Mouse (Mus musculus): ENCODE data around the gene Tbx4. TPM values are rescaled to one million over a fixed set of nuclear protein-coding genes. Genes with fewer than 3 reads are reported as not detected.

Tbx4 gene
- total and polyA plus RNA-seq, 3 experiments: 0.12 to 0.64 TPM; not detected in 1

DNA sequence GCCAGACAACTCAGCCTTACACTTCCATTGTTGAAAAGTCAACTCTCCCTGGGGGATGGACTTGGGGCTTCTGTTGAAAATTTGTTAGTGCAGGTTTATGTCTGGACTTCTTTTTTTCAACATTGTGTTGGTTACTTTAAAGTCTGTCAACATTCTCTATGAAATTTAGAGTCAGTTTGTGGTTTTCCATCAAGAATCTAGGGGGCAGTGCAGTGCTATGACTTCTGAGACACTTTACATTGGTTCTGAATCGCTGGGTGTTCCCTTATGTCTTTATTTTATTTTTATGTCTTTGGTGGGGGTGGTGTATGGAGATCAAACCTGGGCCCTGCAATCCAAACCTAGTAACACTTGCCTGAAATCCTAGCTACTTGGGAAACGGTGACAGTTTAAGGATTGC is 63.5 kb downstream of the Tbx4 start:
- no peaks in the 10 kb centered on the region for H3K9me3 ChIP-seq (replicated peaks; ENCODE audit: insufficient read depth, low read length)
- H3K36me3 ChIP-seq (ENCODE audit: control insufficient read depth in 1 of 2, insufficient read depth in 2 of 2, low read length in 2 of 2): peaks cover 0 to 11% of the 10 kb centered on the region in 2 experiments; a peak in 2 of 4 replicates
- no peaks in the 10 kb centered on the region for H3K27me3 ChIP-seq (ENCODE audit: control insufficient read depth in 1 of 2, insufficient read depth in 2 of 2, low read length in 2 of 2)
- no peak overlapping the region for H3K27ac ChIP-seq (ENCODE audit: control insufficient read depth, low read depth, low read length)
- no peak overlapping the region for H3K9ac ChIP-seq (ENCODE audit: control insufficient read depth, low read depth, low read length, poor library complexity, severe bottlenecking)
- no peak for DNase-seq (ENCODE audit: low read depth, low spot score)
- peaks cover 7 to 12% of the 10 kb centered on the region in 2 experiments for H3K4me1 ChIP-seq (ENCODE audit: control insufficient read depth in 1 of 2, insufficient read depth in 2 of 2, low read length in 2 of 2)
- TF ChIP-seq EP300 (IDR thresholded peaks at IDR 0.05; ENCODE audit: low read depth in 1 of 2, low read length in 2 of 2): no peak
- TF ChIP-seq SMC3 (IDR thresholded peaks at IDR 0.05; ENCODE audit: low read depth, low read length): peak; percentile 36
- TF ChIP-seq TBP (IDR thresholded peaks at IDR 0.05; ENCODE audit: low read depth, low read length): no peak
- TF ChIP-seq POLR2A (IDR thresholded peaks at IDR 0.05; ENCODE audit: control insufficient read depth in 1 of 2, insufficient read depth in 1 of 2, low read depth in 1 of 2, low read length in 2 of 2, poor library complexity in 1 of 2): no peak
- no peak for TF ChIP-seq GATA1 (IDR thresholded peaks at IDR 0.05; ENCODE audit: low read depth, low read length)
- TF ChIP-seq UBTF (IDR thresholded peaks at IDR 0.05; ENCODE audit: borderline replicate concordance, insufficient read depth, low read depth, low read length): no peak
- no peak for TF ChIP-seq MEF2A (IDR thresholded peaks at IDR 0.05; ENCODE audit: extremely low read depth, insufficient replicate concordance, low read depth, low read length, poor library complexity, severe bottlenecking)
- TF ChIP-seq TAL1 (IDR thresholded peaks at IDR 0.05; ENCODE audit: low read length): no peak
- no peak for TF ChIP-seq ELF1 (IDR thresholded peaks at IDR 0.05; ENCODE audit: low read depth, low read length)
- no peak for TF ChIP-seq POLR2AphosphoS5 (IDR thresholded peaks at IDR 0.05; ENCODE audit: borderline replicate concordance, low read depth, low read length)
- no peak for TF ChIP-seq BHLHE40 (IDR thresholded peaks at IDR 0.05; ENCODE audit: borderline replicate concordance, low read depth, low read length)
- peak; percentile 27; the same call in 1 of the 2 replicates for TF ChIP-seq ZC3H11A (IDR thresholded peaks at IDR 0.05; ENCODE audit: low read depth, low read length)
- TF ChIP-seq GABPA (IDR thresholded peaks at IDR 0.05; ENCODE audit: low read depth, low read length): no peak
- TF ChIP-seq MAX (IDR thresholded peaks at IDR 0.05; ENCODE audit: low read length): no peak
- TF ChIP-seq CHD2 (IDR thresholded peaks at IDR 0.05; ENCODE audit: low read length): no peak
- no peak for TF ChIP-seq MAZ (IDR thresholded peaks at IDR 0.05; ENCODE audit: low read depth, low read length)
- no peak for TF ChIP-seq MYB (IDR thresholded peaks at IDR 0.05; ENCODE audit: low read depth, low read length)
- TF ChIP-seq TCF12 (IDR thresholded peaks at IDR 0.05; ENCODE audit: low read depth, low read length): no peak
- TF ChIP-seq USF1 (IDR thresholded peaks at IDR 0.05; ENCODE audit: low read depth, low read length): no peak
- TF ChIP-seq SIN3A (IDR thresholded peaks at IDR 0.05; ENCODE audit: low read length): no peak
- TF ChIP-seq ZNF384 (IDR thresholded peaks at IDR 0.05; ENCODE audit: low read depth, low read length): no peak
- TF ChIP-seq MYC (IDR thresholded peaks at IDR 0.05; ENCODE audit: low read depth, low read length): no peak
- peak; percentile 45 for TF ChIP-seq RAD21 (IDR thresholded peaks at IDR 0.05; ENCODE audit: low read depth, low read length)
- TF ChIP-seq HCFC1 (IDR thresholded peaks at IDR 0.05; ENCODE audit: low read depth, low read length): no peak
- no peak for TF ChIP-seq NRF1 (IDR thresholded peaks at IDR 0.05; ENCODE audit: insufficient read depth, low read depth, low read length, poor library complexity, severe bottlenecking)
- TF ChIP-seq NELFE (IDR thresholded peaks at IDR 0.05; ENCODE audit: low read depth, low read length): no peak
- TF ChIP-seq MAFK (IDR thresholded peaks at IDR 0.05; ENCODE audit: borderline replicate concordance, low read depth, low read length): no peak
- no peak for TF ChIP-seq JUND (IDR thresholded peaks at IDR 0.05; ENCODE audit: low read depth, low read length)
- no peak for TF ChIP-seq E2F4 (IDR thresholded peaks at IDR 0.05; ENCODE audit: borderline replicate concordance, low read depth, low read length)
- TF ChIP-seq CHD1 (IDR thresholded peaks at IDR 0.05; ENCODE audit: low read depth, low read length): no peak
- peak in 2 of 3 experiments; percentile 7 to 66; a peak in 2 of 6 replicates for TF ChIP-seq CTCF (IDR thresholded peaks at IDR 0.05 in 2 of 3, conservative IDR thresholded peaks at IDR 0.05 in 1 of 3; ENCODE audit: control insufficient read depth in 1 of 3, insufficient read depth in 1 of 3, low read depth in 2 of 3, low read length in 3 of 3, poor library complexity in 1 of 3, severe bottlenecking in 1 of 3)
- no peak for TF ChIP-seq ZMIZ1 (IDR thresholded peaks at IDR 0.05; ENCODE audit: low read depth, low read length)
- no peak for TF ChIP-seq MXI1 (IDR thresholded peaks at IDR 0.05; ENCODE audit: low read depth, low read length)
- no peak overlapping the region for H3K4me3 ChIP-seq (ENCODE audit: control insufficient read depth in 1 of 2, insufficient read depth in 1 of 2, low read depth in 2 of 2, low read length in 2 of 2)
- no peaks in the 10 kb centered on the region for H3K79me2 ChIP-seq (ENCODE audit: control insufficient read depth, insufficient read depth, low read length, poor library complexity)

Data from MEL (cell line).